Mouse (Mus musculus): ENCODE data around the gene Tmem95.
"Not testable (repeated sequence)": the region's sequence is repeated elsewhere in the genome, so short reads cannot be mapped to it uniquely, and the experiment has no call there.

Gene Tmem95

DNA sequence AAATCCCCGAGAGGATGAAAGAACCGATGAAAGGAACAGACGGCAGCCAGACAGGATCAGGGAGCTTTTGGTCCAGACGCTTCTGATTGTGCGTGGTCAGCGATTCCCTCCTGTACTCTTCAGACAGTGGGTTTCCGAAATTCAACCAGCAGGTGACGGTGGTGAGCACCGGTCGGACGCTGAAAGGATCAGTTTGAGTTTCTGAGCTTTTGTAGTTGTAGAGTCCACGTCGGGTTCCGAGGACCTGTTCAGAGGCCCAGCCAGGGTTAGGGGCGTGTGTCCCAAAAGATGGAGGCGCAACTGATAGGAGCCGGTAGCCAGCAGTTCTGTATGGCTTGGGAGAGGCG is 2.7 kb upstream of the Tmem95 start:
- DNase-seq (ENCODE audit: low spot score), result peak; percentile 77

DNA sequence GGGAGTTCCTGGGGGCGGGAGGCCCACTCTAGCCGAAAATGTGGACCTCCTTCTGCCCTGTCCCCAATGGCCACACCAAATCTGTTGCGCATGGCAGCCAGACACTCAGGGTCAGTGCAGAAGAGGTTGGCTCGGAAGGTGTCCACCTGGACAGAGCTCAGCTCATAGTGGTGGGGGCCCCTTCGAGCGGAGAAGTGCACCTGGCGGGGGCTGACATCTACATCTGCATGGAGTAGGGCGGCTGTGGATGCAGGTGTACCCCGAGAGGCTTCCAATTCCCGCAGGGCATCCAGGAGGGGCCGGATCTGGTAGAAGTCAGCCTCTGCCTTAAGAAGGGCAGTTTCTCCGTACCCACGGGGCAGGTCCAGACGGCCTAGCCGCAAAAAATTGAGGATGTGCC is 1.9 kb upstream of the Tmem95 start:
- no peak for DNase-seq (ENCODE audit: low spot score)

DNA sequence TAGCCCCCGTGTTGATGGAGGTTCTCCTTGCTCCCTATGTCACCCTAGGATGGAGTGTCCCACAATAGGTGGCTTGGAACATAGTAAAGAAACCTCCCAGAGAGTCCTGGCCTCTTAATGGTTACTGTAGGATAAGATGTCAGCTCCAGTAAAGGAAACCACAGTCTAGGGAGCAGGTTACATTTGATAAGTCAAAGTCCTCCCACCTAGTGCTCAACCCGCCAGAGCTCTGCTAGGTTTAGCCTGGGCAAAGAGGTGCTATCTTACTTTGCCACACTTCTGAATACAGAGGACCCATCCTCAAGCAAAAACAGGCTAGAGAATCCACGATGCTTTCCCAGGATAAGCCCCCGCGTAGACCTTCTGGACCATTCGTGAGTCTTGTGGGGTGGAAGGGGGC is 1.1 kb upstream of the Tmem95 start:
- DNase-seq (ENCODE audit: low spot score), result no peak

DNA sequence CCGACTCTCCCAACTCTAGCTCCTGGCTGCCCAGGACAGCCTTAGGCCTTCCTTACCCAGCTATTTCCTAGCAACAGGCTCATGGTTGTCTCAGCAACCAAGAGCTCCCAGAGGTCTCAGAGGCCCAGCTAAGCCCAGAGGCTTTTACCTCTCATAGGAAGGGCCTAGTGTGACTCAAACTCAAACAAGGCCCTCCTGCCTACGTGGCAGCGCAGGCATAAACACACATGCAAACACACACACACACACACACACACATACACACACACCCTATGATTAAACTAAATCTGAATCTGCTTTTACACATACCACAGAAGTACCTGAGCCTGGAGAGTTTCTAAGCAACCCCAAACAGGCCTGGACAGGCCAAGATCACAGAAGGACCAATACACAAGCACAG is 581 bp upstream of the Tmem95 start:
- peak; percentile 43 for DNase-seq (ENCODE audit: low spot score)

DNA sequence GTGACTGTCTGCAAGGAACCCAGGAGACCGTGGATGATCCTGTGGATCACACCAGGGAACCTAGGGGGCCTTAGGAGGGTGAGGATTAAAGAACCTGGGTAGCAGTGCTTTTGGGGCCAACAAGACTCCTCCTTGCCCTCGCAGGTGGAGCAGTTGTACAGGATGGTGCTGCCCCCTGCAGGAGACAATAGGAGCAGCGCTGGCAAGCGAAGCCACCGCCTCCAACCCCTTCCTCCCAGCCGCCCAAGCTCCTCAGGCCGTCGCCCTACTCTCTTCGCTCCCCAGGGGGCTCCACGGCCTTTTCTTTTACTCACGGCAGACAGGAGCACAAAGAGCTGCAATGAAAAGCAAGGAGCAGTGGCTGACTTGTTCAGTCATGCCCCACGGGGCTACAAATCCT is 951 bp downstream of the Tmem95 start:
- peak; percentile 90 for DNase-seq (ENCODE audit: low spot score)

DNA sequence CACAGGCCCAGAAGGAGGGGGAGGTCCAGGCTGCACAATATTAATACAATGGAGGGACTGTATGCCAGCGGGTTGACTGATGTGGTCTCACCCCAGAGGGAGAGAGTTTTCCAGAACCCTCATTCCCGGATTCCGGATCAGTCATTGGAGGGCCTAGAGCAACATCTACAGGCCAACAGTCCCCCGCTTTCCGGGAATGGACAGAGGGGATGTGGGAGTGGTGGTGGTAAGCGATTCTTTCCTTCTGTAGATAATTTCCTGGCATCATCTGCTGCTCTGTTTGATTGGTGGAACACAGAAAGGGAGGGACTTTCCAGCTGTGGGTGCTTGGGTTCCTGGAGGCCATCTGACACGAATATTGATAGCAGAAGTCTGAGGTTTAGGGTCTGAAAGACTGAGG is 1.6 kb downstream of the Tmem95 start:
- DNase-seq (ENCODE audit: low spot score), result no peak

DNA sequence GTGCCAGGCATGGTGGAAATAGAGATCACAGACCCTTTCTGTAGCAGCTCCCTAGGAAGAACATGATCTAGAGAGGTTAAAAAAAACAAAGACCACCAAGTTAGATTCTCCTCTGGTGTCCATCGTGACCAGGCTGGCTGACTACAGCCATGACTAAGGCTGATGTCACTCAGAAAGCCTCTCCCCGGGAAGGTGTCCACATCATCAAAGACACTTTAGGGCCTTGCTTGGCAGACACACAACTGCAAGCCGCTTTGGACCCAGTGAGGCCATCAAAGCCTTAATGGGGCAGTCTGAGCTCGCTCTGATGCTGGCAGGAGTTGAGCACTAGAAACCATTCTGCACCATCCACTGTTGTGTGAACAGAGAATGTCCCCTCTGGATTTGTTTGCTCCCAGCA is 5.4 kb downstream of the Tmem95 start:
- DNase-seq (ENCODE audit: low spot score), result no peak

DNA sequence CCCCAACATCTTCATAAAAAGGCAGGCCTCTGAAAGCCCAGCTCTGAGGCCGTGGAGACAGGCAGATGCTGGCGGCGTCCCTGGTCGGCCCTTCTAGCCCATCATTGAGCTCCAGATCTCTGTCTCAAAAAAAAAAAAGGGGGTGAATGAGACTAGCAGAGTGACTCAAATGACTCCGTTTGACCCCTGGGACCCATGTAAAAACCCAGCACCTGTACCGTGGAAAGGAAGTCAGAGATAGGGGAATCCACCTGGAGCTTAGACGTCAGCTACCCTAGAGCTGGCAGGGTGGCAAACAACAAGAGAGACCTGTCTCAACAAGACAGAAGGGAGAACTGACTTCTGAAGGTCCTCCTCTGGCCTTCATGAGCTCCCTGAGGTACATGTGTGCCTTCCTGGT is 6.0 kb downstream of the Tmem95 start:
- DNase-seq (ENCODE audit: low spot score), result no peak

DNA sequence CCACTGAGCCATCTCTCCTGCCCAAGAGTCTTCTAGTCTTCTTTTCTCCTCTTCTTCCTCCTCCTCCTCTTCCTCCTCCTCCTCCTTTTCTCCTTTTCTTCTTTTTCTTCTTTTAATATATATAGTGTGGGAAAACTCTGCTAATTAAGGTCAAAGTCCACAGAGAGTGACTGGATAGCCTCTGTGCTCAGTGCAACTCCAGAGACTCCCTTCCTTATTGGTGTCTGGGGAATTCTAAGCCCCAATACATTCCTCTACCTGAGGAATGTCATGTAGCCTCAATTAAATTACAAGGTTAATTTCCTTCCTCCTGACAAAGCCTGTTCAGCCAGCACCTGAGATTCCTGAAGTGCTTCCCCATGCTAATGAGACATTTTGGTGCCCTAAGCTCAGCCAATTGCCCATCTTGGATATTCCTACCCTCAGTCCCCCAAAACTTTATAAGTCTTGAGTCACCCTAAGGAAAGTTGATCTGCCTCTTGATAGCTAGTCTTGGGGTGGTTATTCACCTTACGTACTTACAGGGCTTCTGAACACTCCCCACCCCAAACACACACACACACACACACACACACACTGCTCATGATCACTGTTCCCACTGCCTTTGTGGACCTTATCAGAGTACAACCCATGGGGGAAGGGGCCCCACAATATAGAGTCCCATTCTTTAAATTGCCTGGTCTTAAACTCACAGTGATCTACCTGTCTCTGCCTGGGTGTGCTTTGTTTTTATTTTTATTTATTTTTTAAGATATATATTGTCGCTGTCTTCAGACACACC is 7.3 kb downstream of the Tmem95 start:
- no peak for DNase-seq (ENCODE audit: low spot score)

DNA sequence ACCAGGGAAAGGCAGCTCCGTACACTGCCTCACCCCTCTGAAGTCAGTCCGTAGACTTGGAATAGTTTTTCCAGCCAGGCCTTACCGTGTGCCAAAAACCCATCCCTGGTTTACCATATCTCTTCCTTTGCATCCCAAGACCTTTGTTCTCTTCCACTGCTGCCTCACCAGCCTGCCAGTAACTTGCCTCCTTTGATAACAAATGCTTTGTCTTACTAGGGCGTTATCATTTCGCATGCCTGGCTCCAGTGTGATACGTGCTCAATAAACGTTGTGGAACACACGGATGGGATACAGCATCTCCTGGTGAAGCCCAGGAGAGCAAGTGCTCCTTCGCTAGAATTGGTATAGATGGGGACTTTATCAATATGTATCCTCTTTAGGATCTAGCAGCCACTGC is 10.5 kb downstream of the Tmem95 start:
- no peak for DNase-seq (ENCODE audit: low spot score)

DNA sequence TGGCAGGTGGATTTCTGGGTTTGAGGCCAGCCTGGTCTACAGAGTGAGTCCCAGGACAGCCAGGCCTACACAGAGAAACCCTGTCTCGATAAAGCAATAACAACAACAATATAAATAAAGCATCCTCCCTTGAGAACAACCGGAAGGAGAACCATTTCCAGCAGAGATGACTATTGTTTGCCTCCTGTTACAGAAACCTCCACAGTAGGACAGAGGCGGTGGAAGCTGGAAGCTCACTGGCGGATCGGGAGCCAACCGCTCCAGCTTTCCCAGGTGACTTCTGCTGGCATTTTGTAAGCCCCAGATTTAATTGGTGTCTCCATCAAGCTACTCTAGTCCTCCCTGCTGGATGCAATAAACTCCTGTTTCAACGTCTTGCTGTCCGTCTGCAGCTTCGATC is 12.3 kb downstream of the Tmem95 start:
- no peak for DNase-seq (ENCODE audit: low spot score)

DNA sequence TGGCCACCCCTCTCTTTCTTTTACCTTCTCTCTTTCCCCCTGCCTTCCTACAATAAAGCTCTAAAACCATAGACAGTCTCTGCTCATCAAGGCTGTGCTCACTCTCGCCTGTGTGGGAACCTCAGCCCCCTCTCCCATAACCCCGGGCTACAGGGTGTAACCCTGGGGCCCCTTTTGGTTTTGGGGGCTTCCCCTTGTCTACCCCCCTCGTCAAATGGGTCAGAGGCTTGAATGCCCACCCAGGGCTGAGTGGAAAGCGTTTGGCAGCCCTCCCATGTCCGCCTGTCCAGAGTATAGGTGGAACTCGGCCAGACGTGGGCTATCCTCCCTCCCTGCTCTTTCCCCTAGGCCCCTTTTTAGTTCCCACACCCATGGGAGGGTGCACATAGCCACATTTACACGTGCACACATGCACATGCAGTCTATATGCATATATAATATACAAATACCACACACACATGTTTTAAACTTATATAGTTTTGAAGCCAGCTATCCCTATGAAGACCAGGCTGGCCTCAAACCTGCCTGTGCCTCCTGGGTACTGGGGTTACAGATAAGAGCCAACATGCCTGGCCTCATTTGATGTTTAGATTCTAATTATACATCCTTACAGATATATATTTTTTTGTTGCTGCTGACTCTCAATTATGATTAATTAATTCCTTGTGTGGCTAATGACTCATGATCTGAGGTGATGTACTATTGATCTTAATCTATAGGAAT is 13.5 kb downstream of the Tmem95 start:
- no peak for DNase-seq (ENCODE audit: low spot score)

DNA sequence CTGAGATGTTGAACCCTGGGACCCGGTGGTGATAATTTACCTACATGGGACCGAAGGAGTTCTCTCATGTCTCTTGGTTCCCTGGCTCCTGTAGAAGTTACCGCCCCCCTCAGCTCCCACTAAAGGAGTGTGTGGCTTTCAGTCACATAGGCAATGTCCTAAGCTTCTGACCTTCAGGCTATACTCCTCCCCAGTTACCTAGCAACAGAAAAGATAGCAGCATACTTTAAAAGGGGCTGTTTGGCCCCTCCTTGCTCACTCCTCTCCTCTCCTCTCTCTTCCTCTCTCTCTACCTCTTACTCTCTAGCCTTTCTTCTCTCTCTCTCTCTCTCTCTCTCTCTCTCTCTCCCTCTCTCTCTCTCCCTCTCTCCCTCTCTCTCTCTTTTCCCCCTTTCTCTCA is 14.1 kb downstream of the Tmem95 start:
- not testable (repeated sequence) for DNase-seq (ENCODE audit: low spot score)

DNA sequence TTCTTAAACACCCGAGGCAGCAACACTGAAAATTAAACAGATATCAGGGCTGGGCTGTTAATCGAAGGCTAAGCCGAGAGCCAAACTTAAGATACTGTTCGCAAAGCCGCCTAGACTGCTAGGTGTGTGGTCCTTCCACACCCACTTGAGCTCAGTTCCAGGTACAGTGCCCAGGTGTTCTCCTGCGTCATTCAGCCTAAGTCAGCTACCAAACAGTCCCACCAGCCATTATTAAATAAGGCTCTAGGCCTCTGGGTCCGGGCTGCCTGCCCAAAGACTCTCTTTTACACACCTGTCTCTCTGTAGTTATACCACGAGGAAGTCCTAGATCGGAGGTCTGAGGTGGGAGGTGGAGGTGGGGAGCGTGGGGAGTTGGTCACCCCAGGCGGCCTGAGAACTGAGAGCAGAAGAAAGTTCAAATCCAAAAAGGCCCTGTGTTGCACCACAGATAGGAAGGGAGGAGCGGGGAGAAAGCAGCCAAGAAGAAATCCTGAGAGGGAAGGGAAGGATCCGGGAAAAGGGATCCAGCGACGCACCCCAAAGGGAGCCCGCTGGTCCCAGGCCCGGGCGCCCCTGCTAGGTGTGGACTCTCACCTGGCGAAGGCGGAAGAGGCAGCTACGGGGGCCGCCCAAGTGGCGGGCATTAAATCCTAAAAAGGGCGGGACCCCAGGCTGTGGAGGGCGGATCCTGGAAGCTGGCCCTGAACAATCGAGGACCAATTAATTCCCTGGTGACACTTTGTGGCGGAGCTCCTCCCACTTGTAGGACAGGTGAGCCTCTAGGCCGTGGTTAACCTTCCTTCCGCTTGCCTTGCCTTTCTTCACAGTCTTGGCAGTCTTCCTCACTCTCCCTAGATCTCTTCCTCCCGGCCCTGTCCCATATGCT is 19.5 kb downstream of the Tmem95 start, which contains the start of gene Tnk1:
TSS of gene Tnk1 (minus strand) at position 618 of the 886 bp plus-strand sequence.
- peak; percentile 74 for DNase-seq (ENCODE audit: low spot score)

DNA sequence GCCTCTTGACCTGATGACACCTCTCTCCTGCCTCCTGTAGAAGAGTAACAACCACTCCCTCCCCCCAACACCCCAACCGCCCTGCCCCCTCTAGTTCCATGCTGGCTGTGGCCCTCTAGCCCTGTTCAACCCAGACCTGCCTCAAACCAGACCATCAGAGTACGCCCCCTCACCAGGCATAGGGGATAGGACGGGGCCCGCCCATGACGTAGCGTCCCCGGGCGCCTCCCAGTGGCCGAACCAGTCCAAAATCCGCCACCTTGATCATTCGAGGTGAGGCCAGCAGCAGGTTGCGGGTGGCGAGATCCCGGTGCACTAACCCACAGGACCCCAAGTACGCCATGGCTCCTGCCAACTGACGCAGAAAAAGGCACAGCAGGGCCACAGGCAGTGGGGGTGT is 22.5 kb downstream of the Tmem95 start:
- no peak for DNase-seq (ENCODE audit: low spot score)

DNA sequence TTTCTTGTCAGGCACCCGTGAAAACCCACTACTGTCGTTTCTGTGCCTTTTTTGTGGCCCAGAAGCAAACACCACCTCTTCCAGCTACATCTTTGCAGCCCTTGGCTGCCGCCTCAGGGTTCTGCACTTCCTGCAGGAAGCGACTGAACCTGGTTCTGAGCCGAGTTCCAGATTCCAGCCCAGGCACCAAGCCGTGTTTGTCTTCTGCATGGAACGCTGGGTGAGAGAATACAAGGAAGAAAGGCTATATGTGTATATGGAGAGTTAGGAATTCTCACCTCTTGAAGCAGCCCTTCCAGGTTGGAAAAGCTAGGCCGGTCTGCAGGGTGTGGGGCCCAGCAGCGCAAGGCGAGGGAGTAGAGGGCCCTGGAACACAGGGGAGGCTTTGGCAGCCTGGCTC is 23.1 kb downstream of the Tmem95 start:
- no peak for DNase-seq (ENCODE audit: low spot score)

DNA sequence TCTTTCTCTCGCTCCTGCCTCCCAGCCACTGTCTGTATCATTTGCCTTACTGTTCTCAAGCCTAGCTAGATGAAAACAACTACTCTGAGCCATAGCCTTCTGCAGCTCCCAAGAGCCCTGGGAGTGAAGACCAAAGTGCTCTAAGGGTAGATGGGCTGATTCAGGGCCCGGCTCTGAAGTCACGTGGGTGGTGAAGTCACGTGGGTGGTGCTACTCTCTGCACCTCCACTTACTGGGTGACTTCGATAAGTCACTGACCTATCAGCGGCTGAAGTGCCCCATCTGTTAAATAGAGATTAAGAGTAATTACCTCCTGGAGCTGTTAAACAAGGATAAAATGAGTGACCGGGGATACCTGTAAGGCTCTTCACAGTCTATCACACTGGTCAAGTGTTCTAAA is 23.8 kb downstream of the Tmem95 start:
- DNase-seq (ENCODE audit: low spot score), result no peak

DNA sequence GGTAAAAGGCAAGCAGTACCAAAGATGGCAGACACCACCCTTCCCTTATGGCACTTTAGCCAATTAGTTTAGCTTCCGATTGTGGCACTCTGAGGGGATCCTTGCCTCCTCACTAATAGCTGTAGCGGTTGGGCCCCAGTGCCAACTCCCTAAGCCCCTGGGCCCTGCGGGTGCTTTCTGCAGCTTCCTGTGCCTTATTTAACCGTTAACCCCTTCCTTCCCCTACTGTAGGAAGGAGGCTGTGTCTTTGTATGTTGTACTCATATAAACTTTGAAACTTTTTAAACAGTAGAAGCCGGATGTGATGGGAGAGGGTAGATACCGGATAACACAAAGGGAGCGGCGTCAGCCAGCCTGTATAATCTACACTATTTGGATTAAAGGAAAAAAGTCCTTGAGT is 27.1 kb downstream of the Tmem95 start:
- no peak for DNase-seq (ENCODE audit: low spot score)

DNA sequence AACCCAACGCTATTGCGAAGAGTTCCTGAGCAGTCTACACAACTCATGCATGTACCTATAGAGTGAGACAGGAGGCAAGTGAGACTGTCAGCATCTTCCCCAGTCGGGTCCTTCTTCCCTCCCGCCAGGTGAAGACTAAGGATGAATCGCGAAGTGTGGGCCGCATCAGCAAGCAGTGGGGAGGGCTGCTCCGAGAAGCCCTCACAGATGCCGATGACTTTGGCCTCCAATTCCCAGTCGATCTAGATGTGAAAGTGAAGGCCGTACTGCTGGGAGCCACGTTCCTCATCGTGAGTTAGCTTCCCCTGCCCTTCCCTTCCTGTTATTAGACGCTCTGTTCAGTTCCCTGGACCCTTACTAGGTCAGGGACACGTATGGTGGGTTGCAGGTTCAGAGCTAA is 27.9 kb downstream of the Tmem95 start:
- no peak for DNase-seq (ENCODE audit: low spot score)

DNA sequence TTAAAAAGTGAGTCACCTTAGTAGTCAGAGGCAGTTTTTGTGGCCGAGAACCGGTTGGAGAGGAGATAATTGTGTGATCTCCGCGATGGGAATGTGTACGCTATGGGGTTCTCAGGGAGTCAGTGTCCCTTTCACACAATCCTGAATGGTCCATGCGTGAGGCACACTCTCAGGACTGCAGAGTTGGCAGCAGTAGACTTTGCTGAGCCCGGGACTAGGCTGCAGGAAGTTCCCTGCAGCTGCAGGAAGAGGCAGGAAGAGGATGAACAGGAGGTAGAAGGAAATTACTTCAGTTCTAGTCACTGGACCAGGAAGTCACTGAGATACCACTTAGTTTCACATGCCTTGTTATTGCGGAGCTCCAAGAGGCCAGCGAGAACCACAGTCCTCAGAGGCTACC is 28.7 kb downstream of the Tmem95 start:
- DNase-seq (ENCODE audit: low spot score), result no peak

DNA sequence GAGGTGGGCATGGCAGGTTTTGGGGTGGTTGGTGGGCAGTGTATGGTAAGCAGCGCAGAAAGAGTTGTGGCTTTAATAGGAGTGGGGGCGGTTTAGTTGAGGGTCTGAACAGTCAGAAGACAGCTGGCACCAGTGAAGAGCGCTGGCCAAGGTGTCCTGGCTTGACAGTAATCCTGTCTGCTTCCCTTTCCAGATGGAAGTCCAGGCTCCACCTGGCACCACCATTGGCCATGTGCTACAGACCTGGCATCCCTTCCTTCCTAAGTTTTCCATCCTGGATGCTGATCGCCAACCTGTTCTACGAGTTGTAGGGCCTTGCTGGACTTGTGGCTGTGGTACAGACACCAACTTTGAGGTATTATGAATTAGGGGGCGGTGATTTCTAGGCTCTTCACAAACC is 29.8 kb downstream of the Tmem95 start:
- no peak for DNase-seq (ENCODE audit: low spot score)

DNA sequence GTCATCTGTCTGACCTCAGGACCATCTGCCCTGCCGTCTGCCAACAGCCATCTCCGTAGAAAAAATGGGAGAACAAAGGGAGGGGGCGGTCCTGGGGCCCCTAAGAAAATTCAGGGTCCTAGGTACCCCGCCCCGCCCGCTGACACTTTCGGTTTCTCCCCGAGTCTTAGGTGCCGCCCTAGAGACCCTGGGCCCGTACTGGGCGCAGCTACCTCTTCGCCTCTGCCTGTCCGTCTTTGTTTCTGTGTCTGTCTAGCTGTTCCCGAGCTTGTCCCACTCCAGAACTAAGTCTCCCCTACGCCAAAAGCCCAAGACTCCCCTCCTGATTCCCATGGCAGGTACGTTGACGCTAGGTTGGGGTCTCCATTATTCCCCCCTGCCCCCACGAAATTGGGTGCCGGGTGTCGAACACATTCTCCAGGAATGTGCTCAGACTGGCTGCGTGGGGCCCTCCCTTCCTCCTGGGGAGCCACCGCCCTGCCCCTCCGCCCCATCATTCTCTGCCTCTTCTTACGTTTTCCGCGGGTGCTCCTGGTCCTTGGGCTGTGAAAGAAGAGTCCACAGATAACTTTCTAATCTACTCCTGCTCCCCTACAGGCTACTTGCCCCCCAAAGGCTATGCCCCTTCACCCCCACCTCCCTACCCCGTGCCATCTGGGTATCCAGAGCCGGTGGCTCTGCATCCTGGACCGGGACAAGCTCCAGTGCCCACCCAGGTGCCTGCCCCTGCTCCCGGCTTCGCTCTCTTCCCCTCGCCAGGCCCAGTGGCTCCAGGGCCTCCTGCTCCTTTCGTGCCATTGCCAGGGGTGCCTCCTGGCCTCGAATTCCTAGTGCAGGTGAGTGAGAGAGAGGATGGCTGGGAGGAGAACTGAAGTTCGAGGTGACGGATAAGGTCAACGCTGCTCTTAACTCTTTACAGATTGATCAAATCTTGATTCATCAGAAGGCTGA is 30.8 kb downstream of the Tmem95 start:
- DNase-seq (ENCODE audit: low spot score), result peak; percentile 67

Measured in urinary bladder, postnatal 14 days (tissue).